Mouse (Mus musculus): ENCODE data around the gene Srsf10. TPM values are rescaled to one million over a fixed set of nuclear protein-coding genes. Genes with fewer than 3 reads are reported as not detected.
A peak's percentile ranks its signal among the peaks of the same experiment; 100 is the strongest.

The Srsf10 gene
- 84.2 and 89.2 TPM in 2 replicates for polyA plus RNA-seq (2015; fragmentation: Nextera tagmentation; extraction: Ambion mirVana)

GRCm38 (mm10) chr4:135855536-135856222, at the start of gene Srsf10:
Srsf10 (plus strand) TSS chr4:135855747.
- Histone ChIP-seq H3K4me3 (ENCODE audit: low read depth, low read length) (peak within 1 kb of the TSS; percentile 94), H3K4me1 (replicated peaks; ENCODE audit: control insufficient read depth, insufficient read depth, low read length) (peaks cover 3% of the 10 kb centered on the region; the same call in 1 of the 2 replicates), H3K36me3 (ENCODE audit: control insufficient read depth, insufficient read depth) (peaks cover 4% of the 10 kb centered on the region; the same call in 1 of the 2 replicates), H3K4me2 (replicated peaks; ENCODE audit: low read depth) (peak within 1 kb of the TSS; percentile 84), H3K27ac (ENCODE audit: low read depth, low read length) (peak within 1 kb of the TSS; percentile 98), H3K9me3 (ENCODE audit: control insufficient read depth) (no peaks in the 10 kb centered on the region), H3K9ac (ENCODE audit: low read depth, low read length) (peak within 1 kb of the TSS; percentile 87), H3K27me3 (replicated peaks; ENCODE audit: control insufficient read depth, insufficient read depth, low read length) (no peaks in the 10 kb centered on the region)
- TF ChIP-seq CTCF (IDR thresholded peaks at IDR 0.05; ENCODE audit: low read depth) = no peak
- WGBS = under 1% methylated on average over 61 of the region's 67 CpGs
- peak; percentile 98 for ATAC-seq

- 75% methylated on average over 7 of the region's 7 CpGs for WGBS
- Histone ChIP-seq H3K9me3 (ENCODE audit: control insufficient read depth) (0 out of 2 replicates have a peak, but pooled peaks cover 3% of the 10 kb centered on the region), H3K9ac (ENCODE audit: low read depth, low read length) (no peak overlapping the region), H3K36me3 (ENCODE audit: control insufficient read depth, insufficient read depth) (no peaks in the 10 kb centered on the region), H3K4me1 (replicated peaks; ENCODE audit: control insufficient read depth, insufficient read depth, low read length) (no peaks in the 10 kb centered on the region), H3K27me3 (replicated peaks; ENCODE audit: control insufficient read depth, insufficient read depth, low read length) (no peaks in the 10 kb centered on the region), H3K27ac (ENCODE audit: low read depth, low read length) (no peak overlapping the region), H3K4me3 (ENCODE audit: low read depth, low read length) (no peak overlapping the region), H3K4me2 (replicated peaks; ENCODE audit: low read depth) (no peak overlapping the region)
- no peak for ATAC-seq
- TF ChIP-seq CTCF (IDR thresholded peaks at IDR 0.05; ENCODE audit: low read depth) = no peak
Measured at GRCm38 (mm10) chr4:135814896-135815295, 40.7 kb upstream of the Srsf10 start.

- no peak overlapping the region for H3K9ac ChIP-seq (ENCODE audit: low read depth, low read length)
- WGBS = 36% methylated on average over 12 of the region's 12 CpGs
Measured at GRCm38 (mm10) chr4:135816905-135817622, 38.5 kb upstream of the Srsf10 start.

GRCm38 (mm10) chr4:135818366-135818765, 37.2 kb upstream of the Srsf10 start:
- Histone ChIP-seq H3K4me3 (ENCODE audit: low read depth, low read length) (no peak overlapping the region), H3K9me3 (ENCODE audit: control insufficient read depth) (no peaks in the 10 kb centered on the region), H3K4me1 (replicated peaks; ENCODE audit: control insufficient read depth, insufficient read depth, low read length) (no peaks in the 10 kb centered on the region), H3K36me3 (ENCODE audit: control insufficient read depth, insufficient read depth) (no peaks in the 10 kb centered on the region), H3K9ac (ENCODE audit: low read depth, low read length) (no peak overlapping the region), H3K4me2 (replicated peaks; ENCODE audit: low read depth) (no peak overlapping the region), H3K27me3 (replicated peaks; ENCODE audit: control insufficient read depth, insufficient read depth, low read length) (no peaks in the 10 kb centered on the region), H3K27ac (ENCODE audit: low read depth, low read length) (no peak overlapping the region)
- ATAC-seq = no peak
- 61% methylated on average over 3 of the region's 3 CpGs for WGBS
- no peak for TF ChIP-seq CTCF (IDR thresholded peaks at IDR 0.05; ENCODE audit: low read depth)

More at GRCm38 (mm10) chr4:135816905-135817622, 38.5 kb upstream of the Srsf10 start:
- H3K27ac ChIP-seq (ENCODE audit: low read depth, low read length) = no peak overlapping the region
- H3K9me3 ChIP-seq (ENCODE audit: control insufficient read depth) = 0 out of 2 replicates have a peak, but pooled peaks cover 3% of the 10 kb centered on the region
- no peaks in the 10 kb centered on the region for H3K27me3 ChIP-seq (replicated peaks; ENCODE audit: control insufficient read depth, insufficient read depth, low read length)
- no peak overlapping the region for H3K4me3 ChIP-seq (ENCODE audit: low read depth, low read length)
- no peaks in the 10 kb centered on the region for H3K4me1 ChIP-seq (replicated peaks; ENCODE audit: control insufficient read depth, insufficient read depth, low read length)
- no peaks in the 10 kb centered on the region for H3K36me3 ChIP-seq (ENCODE audit: control insufficient read depth, insufficient read depth)
- no peak overlapping the region for H3K4me2 ChIP-seq (replicated peaks; ENCODE audit: low read depth)
- TF ChIP-seq CTCF (IDR thresholded peaks at IDR 0.05; ENCODE audit: low read depth) = peak; percentile 79
- ATAC-seq = no peak

- 48% methylated on average over 17 of the region's 17 CpGs for WGBS
- no peak overlapping the region for H3K27ac ChIP-seq (ENCODE audit: low read depth, low read length)
- no peak for TF ChIP-seq CTCF (IDR thresholded peaks at IDR 0.05; ENCODE audit: low read depth)
- no peaks in the 10 kb centered on the region for H3K4me1 ChIP-seq (replicated peaks; ENCODE audit: control insufficient read depth, insufficient read depth, low read length)
- H3K4me3 ChIP-seq (ENCODE audit: low read depth, low read length) = no peak overlapping the region
- H3K9ac ChIP-seq (ENCODE audit: low read depth, low read length) = no peak overlapping the region
- H3K9me3 ChIP-seq (ENCODE audit: control insufficient read depth) = no peaks in the 10 kb centered on the region
- H3K27me3 ChIP-seq (replicated peaks; ENCODE audit: control insufficient read depth, insufficient read depth, low read length) = no peaks in the 10 kb centered on the region
- H3K4me2 ChIP-seq (replicated peaks; ENCODE audit: low read depth) = no peak overlapping the region
- H3K36me3 ChIP-seq (ENCODE audit: control insufficient read depth, insufficient read depth) = no peaks in the 10 kb centered on the region
- no peak for ATAC-seq
Measured at GRCm38 (mm10) chr4:135819826-135820526, 35.6 kb upstream of the Srsf10 start.

GRCm38 (mm10) chr4:135821772-135822171, 33.8 kb upstream of the Srsf10 start:
- no peak overlapping the region for H3K4me2 ChIP-seq (replicated peaks; ENCODE audit: low read depth)
- H3K27me3 ChIP-seq (replicated peaks; ENCODE audit: control insufficient read depth, insufficient read depth, low read length) = no peaks in the 10 kb centered on the region
- no peak for TF ChIP-seq CTCF (IDR thresholded peaks at IDR 0.05; ENCODE audit: low read depth)
- H3K4me1 ChIP-seq (replicated peaks; ENCODE audit: control insufficient read depth, insufficient read depth, low read length) = no peaks in the 10 kb centered on the region
- no peaks in the 10 kb centered on the region for H3K9me3 ChIP-seq (ENCODE audit: control insufficient read depth)
- no peaks in the 10 kb centered on the region for H3K36me3 ChIP-seq (ENCODE audit: control insufficient read depth, insufficient read depth)
- ATAC-seq = no peak
- no peak overlapping the region for H3K9ac ChIP-seq (ENCODE audit: low read depth, low read length)
- no peak overlapping the region for H3K4me3 ChIP-seq (ENCODE audit: low read depth, low read length)
- no peak overlapping the region for H3K27ac ChIP-seq (ENCODE audit: low read depth, low read length)
- 86% methylated on average over 4 of the region's 4 CpGs for WGBS

Data from intestine, postnatal 0 days (tissue).